Mouse (Mus musculus) hindbrain, embryonic 14.5 days (tissue): ENCODE data around the gene Tmem135. TPM values are rescaled to one million over a fixed set of nuclear protein-coding genes. Genes with fewer than 3 reads are reported as not detected.
A peak's percentile ranks its signal among the peaks of the same experiment; 100 is the strongest.

Experiments used
- ATAC-seq: fragments of 200-750 bp; cut with Nextera tagmentation; 2 replicates; pipeline ENCODE4 v1.8.0; 2017; ENCODE audit warnings: moderate number of reproducible peaks, mild to moderate bottlenecking, moderate TSS enrichment, moderate library complexity; ENCODE audit not compliant: low FRiP score
- DNase-seq: peaks from one replicate; pipeline ENCODE4 v3.0.0-alpha.2; 2015; ENCODE audit warnings: low spot score
- H3K27ac ChIP-seq: fragments of 300-500 bp; sonication (generic); 2 replicates; pipeline ENCODE4 v1.5.1; 2014; ENCODE audit warnings: mild to moderate bottlenecking, moderate library complexity
- H3K27me3 ChIP-seq: fragments of 300-500 bp; sonication (generic); 2 replicates; pipeline ENCODE4 v1.6.1; 2014; ENCODE audit warnings: mild to moderate bottlenecking, low read length, mixed read lengths; ENCODE audit not compliant: control insufficient read depth, insufficient read depth
- H3K36me3 ChIP-seq: fragments of 300-500 bp; sonication (generic); replicated peaks from 2 replicates; pipeline ENCODE4 v1.6.1; 2014; ENCODE audit not compliant: control insufficient read depth, insufficient read depth
- H3K4me1 ChIP-seq: fragments of 300-500 bp; sonication (generic); replicated peaks from 2 replicates; pipeline ENCODE4 v1.6.1; 2014; ENCODE audit warnings: antibody characterized with exemption, low read length, mixed read lengths; ENCODE audit not compliant: control insufficient read depth, insufficient read depth
- H3K4me2 ChIP-seq: fragments of 300-500 bp; sonication (generic); replicated peaks from 2 replicates; pipeline ENCODE4 v1.6.1; 2014; ENCODE audit warnings: mild to moderate bottlenecking, moderate library complexity
- H3K4me3 ChIP-seq: fragments of 300-500 bp; sonication (generic); replicated peaks from 2 replicates; pipeline ENCODE4 v1.5.1; 2014; ENCODE audit warnings: mild to moderate bottlenecking, low read length
- H3K9ac ChIP-seq: fragments of 300-500 bp; sonication (generic); 2 replicates; pipeline ENCODE4 v1.6.1; 2014
- H3K9me3 ChIP-seq: fragments of 300-500 bp; sonication (generic); 2 replicates; pipeline ENCODE4 v1.6.1; 2016; ENCODE audit warnings: low read length; ENCODE audit not compliant: control insufficient read depth
- WGBS: fragments of 180-500 bp; shearing (Covaris S2); extraction: QIAGEN DNeasy Blood & Tissue Kit; methylation state at CpG from one replicate; pipeline ENCODE4 v1.1.7; 2014; 5-methylcytosine and 5-hydroxymethylcytosine counted together
- polyA plus RNA-seq: library from polyadenylated mRNA; unstranded; fragments of >200 nt; fragmentation: Nextera tagmentation; extraction: Ambion mirVana; gene quantifications from 2 replicates; pipeline ENCODE4 v1.2.1, GENCODE M21; 2014

Tmem135 gene
- polyA plus RNA-seq, 1 experiment from 2014 or later = 32.7 TPM

DNA sequence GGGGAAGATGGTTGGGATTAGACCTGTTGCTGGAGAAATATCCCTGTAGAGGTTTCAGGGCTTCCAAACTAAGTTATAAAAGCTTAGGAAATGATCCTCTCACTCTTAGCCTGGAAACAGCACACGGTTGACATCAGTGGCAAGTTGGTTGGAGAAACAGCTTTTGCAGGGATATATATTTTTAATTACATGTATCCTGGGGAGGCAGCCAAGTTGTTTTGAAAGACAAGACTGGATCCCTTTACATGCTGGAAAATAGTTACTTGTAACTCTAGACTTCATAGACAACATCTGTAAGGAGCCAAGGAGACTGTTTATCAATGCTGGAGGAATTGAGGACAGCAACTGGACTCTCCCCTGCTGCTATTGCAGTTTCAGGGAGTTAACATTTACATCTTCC lies 2.0 kb upstream of the Tmem135 start:
- no peak overlapping the region for H3K27ac ChIP-seq
- H3K9me3 ChIP-seq = no peaks in the 10 kb centered on the region
- 74% methylated on average over 1 of the region's 1 CpGs for WGBS
- no peak for ATAC-seq
- H3K27me3 ChIP-seq = peaks cover 7% of the 10 kb centered on the region
- H3K4me1 ChIP-seq = peaks cover 9% of the 10 kb centered on the region
- no peak overlapping the region for H3K9ac ChIP-seq
- DNase-seq = no peak
- H3K4me2 ChIP-seq = peak overlapping the region; percentile 27
- no peak overlapping the region for H3K4me3 ChIP-seq
- H3K36me3 ChIP-seq = no peaks in the 10 kb centered on the region

DNA sequence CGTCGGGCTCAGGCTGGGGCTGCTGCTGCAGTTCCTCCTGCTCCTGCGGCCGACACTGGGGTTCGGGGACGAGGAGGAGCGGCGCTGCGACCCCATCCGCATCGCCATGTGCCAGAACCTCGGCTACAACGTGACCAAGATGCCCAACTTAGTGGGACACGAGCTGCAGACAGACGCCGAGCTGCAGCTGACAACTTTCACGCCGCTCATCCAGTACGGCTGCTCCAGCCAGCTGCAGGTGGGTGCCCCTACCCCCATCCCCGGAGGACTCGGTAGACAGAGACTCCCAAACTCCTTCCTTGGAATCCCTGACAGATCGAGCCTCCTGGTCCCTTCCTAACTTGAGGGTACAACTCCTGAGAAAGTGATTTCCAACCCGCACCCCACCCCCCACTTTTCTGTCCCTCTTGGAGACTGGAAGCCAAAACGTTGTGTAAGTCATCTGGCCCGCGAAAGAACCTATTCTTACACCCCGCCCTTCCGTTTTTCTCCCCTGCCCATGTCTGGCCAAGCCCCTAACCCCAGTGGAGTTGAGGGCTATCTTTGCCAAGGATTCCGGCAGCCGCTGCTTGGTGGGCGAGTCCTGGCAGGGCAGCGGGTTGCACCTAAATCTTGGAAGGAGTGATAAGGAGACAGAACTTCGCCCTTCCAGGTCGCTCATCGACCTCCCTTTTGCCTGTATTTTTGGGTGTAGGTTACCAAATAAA lies 865 bp upstream of the Tmem135 start:
- no peak for ATAC-seq

GRCm38 (mm10) chr7:89403053-89403972 lies 709 bp downstream of the Tmem135 start:
- WGBS = 5% methylated on average over 52 of the region's 52 CpGs

More for the DNA sequence above, 865 bp upstream of the Tmem135 start:
- no peak for DNase-seq
- Histone ChIP-seq H3K9me3 (no peaks in the 10 kb centered on the region), H3K9ac (peak overlapping the region; percentile 75), H3K4me3 (peak overlapping the region; percentile 57), H3K36me3 (no peaks in the 10 kb centered on the region), H3K27ac (peak overlapping the region; percentile 15; the same call in 1 of the 2 replicates), H3K4me1 (peaks cover 9% of the 10 kb centered on the region), H3K27me3 (peaks cover 7% of the 10 kb centered on the region), H3K4me2 (peak overlapping the region; percentile 96)
- WGBS = under 1% methylated on average over 35 of the region's 35 CpGs

GRCm38 (mm10) chr7:89401936-89402335 lies 2.1 kb downstream of the Tmem135 start:
- Histone ChIP-seq H3K9me3 (no peaks in the 10 kb centered on the region), H3K27me3 (peaks cover 7% of the 10 kb centered on the region), H3K27ac (no peak overlapping the region), H3K9ac (no peak overlapping the region), H3K4me3 (no peak overlapping the region), H3K4me1 (peaks cover 9% of the 10 kb centered on the region), H3K36me3 (no peaks in the 10 kb centered on the region), H3K4me2 (no peak overlapping the region)
- DNase-seq (no peak), ATAC-seq (no peak)
- 74% methylated on average over 3 of the region's 3 CpGs for WGBS

More at GRCm38 (mm10) chr7:89403053-89403972, 709 bp downstream of the Tmem135 start:
- Histone ChIP-seq H3K36me3 (no peaks in the 10 kb centered on the region), H3K27ac (peak overlapping the region; percentile 61), H3K27me3 (peaks cover 7% of the 10 kb centered on the region), H3K4me2 (peak overlapping the region; percentile 96), H3K9ac (peak overlapping the region; percentile 75), H3K4me1 (peaks cover 9% of the 10 kb centered on the region), H3K4me3 (peak overlapping the region; percentile 57), H3K9me3 (no peaks in the 10 kb centered on the region)
- peak; percentile 67 for DNase-seq
- peak; percentile 78 for ATAC-seq

GRCm38 (mm10) chr7:89401136-89401858 lies 2.7 kb downstream of the Tmem135 start:
- no peak overlapping the region for H3K27ac ChIP-seq
- no peak overlapping the region for H3K4me2 ChIP-seq
- no peak overlapping the region for H3K9ac ChIP-seq
- H3K4me3 ChIP-seq = no peak overlapping the region
- H3K9me3 ChIP-seq = no peaks in the 10 kb centered on the region
- DNase-seq (no peak), ATAC-seq (no peak)
- WGBS = 49% methylated on average over 11 of the region's 11 CpGs
- H3K27me3 ChIP-seq = peaks cover 7% of the 10 kb centered on the region
- H3K4me1 ChIP-seq = peaks cover 9% of the 10 kb centered on the region
- no peaks in the 10 kb centered on the region for H3K36me3 ChIP-seq

- no peaks in the 10 kb centered on the region for H3K36me3 ChIP-seq
- H3K9me3 ChIP-seq = no peaks in the 10 kb centered on the region
- peaks cover 7% of the 10 kb centered on the region for H3K27me3 ChIP-seq
- no peak overlapping the region for H3K9ac ChIP-seq
- DNase-seq (no peak), ATAC-seq (no peak)
- H3K27ac ChIP-seq = no peak overlapping the region
- H3K4me2 ChIP-seq = no peak overlapping the region
- H3K4me3 ChIP-seq = no peak overlapping the region
- WGBS = 48% methylated on average over 2 of the region's 2 CpGs
- H3K4me1 ChIP-seq = peaks cover 9% of the 10 kb centered on the region
Observed at GRCm38 (mm10) chr7:89400721-89401120, 3.3 kb downstream of the Tmem135 start.

- H3K9ac ChIP-seq = no peak overlapping the region
- H3K4me2 ChIP-seq = no peak overlapping the region
- H3K4me3 ChIP-seq = no peak overlapping the region
- ATAC-seq (no peak), DNase-seq (no peak)
- H3K36me3 ChIP-seq = no peaks in the 10 kb centered on the region
- H3K4me1 ChIP-seq = 0 out of 2 replicates have a peak, but pooled peaks cover 3% of the 10 kb centered on the region
- H3K9me3 ChIP-seq = no peaks in the 10 kb centered on the region
- 71% methylated on average over 3 of the region's 3 CpGs for WGBS
- no peaks in the 10 kb centered on the region for H3K27me3 ChIP-seq
- no peak overlapping the region for H3K27ac ChIP-seq
Observed at GRCm38 (mm10) chr7:89397837-89398534, 6.0 kb downstream of the Tmem135 start.

DNA sequence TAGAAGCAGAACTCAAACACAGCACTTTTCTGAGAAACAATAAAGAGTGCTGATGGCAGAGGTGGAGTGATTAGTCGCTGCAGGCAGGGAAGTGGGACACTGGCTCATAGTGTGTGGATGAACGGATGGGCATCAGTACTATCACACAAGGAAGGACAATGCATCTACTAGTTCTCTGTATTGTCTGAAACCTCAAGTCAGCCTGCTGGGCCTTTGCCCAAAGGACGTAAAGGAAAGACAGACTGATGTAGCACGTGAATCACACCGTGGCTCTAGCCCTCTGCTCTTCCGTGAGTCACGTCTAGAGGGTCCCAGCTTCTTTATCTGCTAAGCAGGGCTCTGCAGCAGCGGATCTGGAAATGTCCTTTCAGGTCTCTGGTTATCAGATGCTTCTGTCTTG lies 7.6 kb downstream of the Tmem135 start:
- H3K9ac ChIP-seq = no peak overlapping the region
- no peak for ATAC-seq

More for the DNA sequence above, 7.6 kb downstream of the Tmem135 start:
- no peaks in the 10 kb centered on the region for H3K27me3 ChIP-seq
- H3K4me1 ChIP-seq = no peaks in the 10 kb centered on the region
- no peak overlapping the region for H3K27ac ChIP-seq
- H3K4me3 ChIP-seq = no peak overlapping the region
- H3K4me2 ChIP-seq = no peak overlapping the region
- no peaks in the 10 kb centered on the region for H3K36me3 ChIP-seq
- WGBS = 71% methylated on average over 8 of the region's 8 CpGs
- H3K9me3 ChIP-seq = no peaks in the 10 kb centered on the region
- no peak for DNase-seq
